In the genomic region with DNA sequence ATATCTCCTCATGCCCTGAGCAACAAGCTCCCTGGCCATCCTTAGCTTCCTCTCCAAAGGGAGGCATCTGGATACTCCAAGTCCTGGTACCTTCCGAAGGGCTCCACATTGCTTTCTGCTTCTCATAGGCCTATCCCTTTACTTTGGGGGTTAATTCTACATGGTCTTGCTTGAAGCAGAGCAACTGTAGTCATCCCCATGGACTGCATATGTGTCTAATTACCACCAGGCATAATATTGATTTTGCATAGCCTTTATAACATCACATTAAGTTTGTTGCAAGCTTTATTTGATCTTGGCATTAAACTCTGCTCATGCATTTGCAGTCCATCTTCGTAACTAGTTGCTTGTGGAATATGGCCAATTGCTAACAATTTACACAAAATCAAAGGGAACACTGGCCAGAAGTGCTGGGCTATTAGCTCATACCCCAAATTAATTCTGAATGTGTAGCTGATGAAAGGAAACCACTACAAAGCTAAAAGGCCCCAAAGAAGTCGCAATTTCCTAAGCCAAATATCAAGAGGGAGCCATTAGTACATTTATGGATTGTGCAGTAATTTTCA, we compare ENCODE assay signal across 14 mouse cellular contexts.
"Had no signal": no experiment of that assay in that cellular context is flagged by ENCODE, and none has a peak within 500 bp of the region (broad histone marks: within the 10 kb centered on the region; RNA-seq: fewer than 3 reads in every experiment).

No protein-coding gene starts in this region.

- H3K4me2 ChIP-seq: liver, embryonic 13.5 days; midbrain, embryonic 11.5 days had no signal

- DNase-seq: kidney, adult 2 months; kidney, postnatal 25 days; layer of hippocampus, adult 9-11 months; liver; liver, embryonic 13.5 days; lung, adult 2 months; lung, postnatal 14 days; lung, postnatal 4 days; midbrain, embryonic 14.5 days; thymus, adult 2 months; thymus, postnatal 25 days had no signal

- H3K36me3 ChIP-seq: liver, embryonic 13.5 days had no signal

- H3K4me3 ChIP-seq: layer of hippocampus, adult 2 months; liver, embryonic 13.5 days had no signal

- H3K27me3 ChIP-seq: liver, embryonic 13.5 days had no signal

- H3K9me3 ChIP-seq: liver, embryonic 13.5 days had no signal

- H3K9ac ChIP-seq: liver, embryonic 13.5 days had no signal

- H3K27ac ChIP-seq: kidney, postnatal 0 days; layer of hippocampus, adult 2 months; liver, embryonic 13.5 days had no signal

- H3K4me1 ChIP-seq: liver, embryonic 13.5 days had no signal
